Mouse (Mus musculus): ENCODE measurements around the gene Lamtor5. TPM values are rescaled to one million over a fixed set of nuclear protein-coding genes. Genes with fewer than 3 reads are reported as not detected.

The Lamtor5 gene
- polyA plus RNA-seq, 1 experiment from 2014 or later = 158 TPM

- ATAC-seq (replicated peaks; ENCODE audit: insufficient number of reproducible peaks, insufficient read depth, low FRiP score, low read depth) = no peak
- H3K36me3 ChIP-seq = no peaks in the 10 kb centered on the region
These were observed 31.8 kb upstream of the Lamtor5 start for GRCm38 (mm10) chr3:107246876-107247275.

GRCm38 (mm10) chr3:107249042-107249441, 29.6 kb upstream of the Lamtor5 start:
- H3K36me3 ChIP-seq = no peaks in the 10 kb centered on the region
- no peaks in the 10 kb centered on the region for H3K9me3 ChIP-seq (replicated peaks)
- H3K4me1 ChIP-seq (replicated peaks) = no peaks in the 10 kb centered on the region
- H3K27ac ChIP-seq = no peak overlapping the region
- peaks cover 5% of the 10 kb centered on the region; the same call in 1 of the 2 replicates for H3K27me3 ChIP-seq
- no peak for ATAC-seq (replicated peaks; ENCODE audit: insufficient number of reproducible peaks, insufficient read depth, low FRiP score, low read depth)
- no peak overlapping the region for H3K4me3 ChIP-seq
- no peak overlapping the region for H3K4me2 ChIP-seq
- H3K9ac ChIP-seq = no peak overlapping the region
- WGBS = 41% methylated on average over 3 of the region's 3 CpGs

More at GRCm38 (mm10) chr3:107246876-107247275, 31.8 kb upstream of the Lamtor5 start:
- H3K9me3 ChIP-seq (replicated peaks) = no peaks in the 10 kb centered on the region
- peaks cover 9% of the 10 kb centered on the region; the same call in 1 of the 2 replicates for H3K27me3 ChIP-seq
- 73% methylated on average over 6 of the region's 6 CpGs for WGBS
- no peaks in the 10 kb centered on the region for H3K4me1 ChIP-seq (replicated peaks)
- H3K4me2 ChIP-seq = no peak overlapping the region
- H3K27ac ChIP-seq = no peak overlapping the region
- H3K4me3 ChIP-seq = no peak overlapping the region
- no peak overlapping the region for H3K9ac ChIP-seq

DNA sequence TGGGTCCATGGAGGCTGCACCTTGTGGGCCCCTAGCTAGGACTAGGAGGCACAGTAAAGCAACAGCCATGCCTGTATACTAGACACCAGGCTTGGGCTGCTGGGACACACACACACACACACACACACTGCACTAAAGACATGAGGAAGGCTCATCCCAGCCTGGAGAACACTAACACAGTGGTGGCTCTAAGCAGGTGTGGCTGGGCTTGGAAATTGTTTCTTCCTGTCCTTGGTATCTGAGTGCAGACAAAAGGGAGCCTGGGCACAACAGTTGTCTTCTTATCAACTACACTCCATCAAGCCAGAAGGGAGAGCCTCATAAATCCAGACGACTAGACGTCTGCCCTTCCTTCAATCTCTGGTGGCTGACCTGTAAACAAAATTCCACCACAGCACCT, 28.3 kb upstream of the Lamtor5 start:
- H3K9me3 ChIP-seq (replicated peaks) = no peaks in the 10 kb centered on the region
- WGBS = 18% methylated on average over 2 of the region's 2 CpGs

DNA sequence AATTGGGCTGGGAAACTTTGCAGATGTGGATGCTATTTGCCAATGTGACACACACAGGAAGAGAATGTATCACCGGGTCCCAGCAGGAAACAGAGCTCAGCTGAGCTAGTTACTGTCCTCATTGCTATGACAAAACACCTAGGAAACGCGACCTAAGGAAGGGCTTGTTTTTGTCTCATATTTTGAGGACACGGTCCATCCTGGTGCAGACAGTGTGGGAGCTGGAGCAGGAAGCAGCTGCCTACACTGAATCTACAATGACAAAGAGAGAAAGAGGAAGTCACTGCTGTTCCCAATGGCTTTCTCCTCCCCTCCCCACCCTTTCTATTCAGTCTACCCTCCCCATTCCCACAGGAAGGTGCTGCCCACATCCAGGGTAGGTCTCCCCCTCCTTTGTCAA, 26.6 kb upstream of the Lamtor5 start:
- no peaks in the 10 kb centered on the region for H3K9me3 ChIP-seq (replicated peaks)
- no peaks in the 10 kb centered on the region for H3K4me1 ChIP-seq (replicated peaks)
- no peaks in the 10 kb centered on the region for H3K36me3 ChIP-seq
- H3K9ac ChIP-seq = no peak overlapping the region
- WGBS = 47% methylated on average over 4 of the region's 4 CpGs
- H3K4me2 ChIP-seq = no peak overlapping the region
- ATAC-seq (replicated peaks; ENCODE audit: insufficient number of reproducible peaks, insufficient read depth, low FRiP score, low read depth) = peak; percentile 65
- peak overlapping the region; percentile 31; the same call in 1 of the 2 replicates for H3K27ac ChIP-seq
- H3K27me3 ChIP-seq = no peaks in the 10 kb centered on the region
- no peak overlapping the region for H3K4me3 ChIP-seq

More for the DNA sequence above, 28.3 kb upstream of the Lamtor5 start:
- Histone ChIP-seq H3K27me3 (no peaks in the 10 kb centered on the region), H3K4me2 (no peak overlapping the region), H3K4me1 (replicated peaks) (no peaks in the 10 kb centered on the region), H3K4me3 (no peak overlapping the region), H3K36me3 (no peaks in the 10 kb centered on the region), H3K27ac (no peak overlapping the region), H3K9ac (no peak overlapping the region)
- no peak for ATAC-seq (replicated peaks; ENCODE audit: insufficient number of reproducible peaks, insufficient read depth, low FRiP score, low read depth)

DNA sequence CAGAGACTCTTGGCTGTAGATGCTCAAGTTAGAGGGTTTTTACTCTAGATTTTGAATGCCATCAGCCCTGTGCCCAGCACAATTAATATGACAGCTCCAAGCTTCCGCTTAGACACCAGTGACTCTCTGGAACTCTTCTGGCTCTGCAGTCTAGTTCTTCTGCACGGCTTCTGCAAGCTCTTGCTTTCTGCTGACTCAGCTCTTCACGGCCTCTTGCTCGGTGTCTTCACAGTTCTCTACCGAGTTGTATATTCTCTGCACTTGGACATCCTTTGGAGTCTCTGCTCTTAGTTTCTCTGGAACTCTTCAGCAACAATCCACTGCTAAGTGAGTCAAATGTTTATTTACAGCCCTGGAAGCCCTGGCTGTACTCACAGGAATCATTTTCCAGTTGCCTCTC, 24.7 kb upstream of the Lamtor5 start:
- Histone ChIP-seq H3K27me3 (no peaks in the 10 kb centered on the region), H3K9me3 (replicated peaks) (no peaks in the 10 kb centered on the region), H3K9ac (no peak overlapping the region), H3K36me3 (no peaks in the 10 kb centered on the region), H3K4me2 (no peak overlapping the region), H3K4me1 (replicated peaks) (no peaks in the 10 kb centered on the region), H3K27ac (no peak overlapping the region), H3K4me3 (no peak overlapping the region)
- ATAC-seq (replicated peaks; ENCODE audit: insufficient number of reproducible peaks, insufficient read depth, low FRiP score, low read depth) = no peak
- WGBS = 70% methylated on average over 5 of the region's 5 CpGs

- Histone ChIP-seq H3K4me1 (replicated peaks) (0 out of 2 replicates have a peak, but pooled peaks cover 4% of the 10 kb centered on the region), H3K4me2 (no peak overlapping the region), H3K9ac (no peak overlapping the region), H3K9me3 (replicated peaks) (no peaks in the 10 kb centered on the region), H3K27me3 (no peaks in the 10 kb centered on the region), H3K4me3 (no peak overlapping the region), H3K27ac (no peak overlapping the region), H3K36me3 (no peaks in the 10 kb centered on the region)
- 76% methylated on average over 3 of the region's 3 CpGs for WGBS
- ATAC-seq (replicated peaks; ENCODE audit: insufficient number of reproducible peaks, insufficient read depth, low FRiP score, low read depth) = no peak
These were observed 22.7 kb upstream of the Lamtor5 start for GRCm38 (mm10) chr3:107255992-107256391.

DNA sequence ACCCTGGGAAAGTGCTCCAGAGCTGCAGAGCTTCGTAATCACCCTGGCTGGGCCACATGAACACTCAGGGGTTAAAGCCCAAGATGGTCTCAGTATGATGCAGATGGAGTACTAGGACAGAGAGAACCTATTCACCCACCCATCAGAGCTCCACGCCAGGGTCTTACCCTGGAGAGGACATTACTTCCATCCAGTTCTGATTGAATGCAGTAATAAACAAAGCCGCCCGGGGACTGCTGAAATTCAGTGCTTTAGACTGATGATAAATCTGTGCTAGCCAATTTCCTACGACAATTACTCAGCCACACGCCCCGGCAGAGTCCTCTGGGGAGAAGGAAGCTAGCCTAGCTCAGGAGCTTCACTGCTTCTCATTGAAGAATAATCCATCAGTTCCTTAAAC, 21.9 kb upstream of the Lamtor5 start:
- Histone ChIP-seq H3K27me3 (no peaks in the 10 kb centered on the region), H3K9me3 (replicated peaks) (no peaks in the 10 kb centered on the region), H3K4me2 (no peak overlapping the region), H3K9ac (no peak overlapping the region), H3K4me3 (no peak overlapping the region), H3K4me1 (replicated peaks) (0 out of 2 replicates have a peak, but pooled peaks cover 6% of the 10 kb centered on the region), H3K27ac (no peak overlapping the region), H3K36me3 (no peaks in the 10 kb centered on the region)
- no peak for ATAC-seq (replicated peaks; ENCODE audit: insufficient number of reproducible peaks, insufficient read depth, low FRiP score, low read depth)
- 65% methylated on average over 7 of the region's 7 CpGs for WGBS

- H3K4me2 ChIP-seq = no peak overlapping the region
- no peak overlapping the region for H3K4me3 ChIP-seq
- no peak for ATAC-seq (replicated peaks; ENCODE audit: insufficient number of reproducible peaks, insufficient read depth, low FRiP score, low read depth)
- WGBS = 50% methylated on average over 5 of the region's 5 CpGs
- no peak overlapping the region for H3K9ac ChIP-seq
- no peaks in the 10 kb centered on the region for H3K36me3 ChIP-seq
- no peaks in the 10 kb centered on the region for H3K27me3 ChIP-seq
- H3K9me3 ChIP-seq (replicated peaks) = no peaks in the 10 kb centered on the region
- H3K4me1 ChIP-seq (replicated peaks) = 0 out of 2 replicates have a peak, but pooled peaks cover 6% of the 10 kb centered on the region
- H3K27ac ChIP-seq = no peak overlapping the region
These were observed 20.7 kb upstream of the Lamtor5 start for GRCm38 (mm10) chr3:107257924-107258323.

DNA sequence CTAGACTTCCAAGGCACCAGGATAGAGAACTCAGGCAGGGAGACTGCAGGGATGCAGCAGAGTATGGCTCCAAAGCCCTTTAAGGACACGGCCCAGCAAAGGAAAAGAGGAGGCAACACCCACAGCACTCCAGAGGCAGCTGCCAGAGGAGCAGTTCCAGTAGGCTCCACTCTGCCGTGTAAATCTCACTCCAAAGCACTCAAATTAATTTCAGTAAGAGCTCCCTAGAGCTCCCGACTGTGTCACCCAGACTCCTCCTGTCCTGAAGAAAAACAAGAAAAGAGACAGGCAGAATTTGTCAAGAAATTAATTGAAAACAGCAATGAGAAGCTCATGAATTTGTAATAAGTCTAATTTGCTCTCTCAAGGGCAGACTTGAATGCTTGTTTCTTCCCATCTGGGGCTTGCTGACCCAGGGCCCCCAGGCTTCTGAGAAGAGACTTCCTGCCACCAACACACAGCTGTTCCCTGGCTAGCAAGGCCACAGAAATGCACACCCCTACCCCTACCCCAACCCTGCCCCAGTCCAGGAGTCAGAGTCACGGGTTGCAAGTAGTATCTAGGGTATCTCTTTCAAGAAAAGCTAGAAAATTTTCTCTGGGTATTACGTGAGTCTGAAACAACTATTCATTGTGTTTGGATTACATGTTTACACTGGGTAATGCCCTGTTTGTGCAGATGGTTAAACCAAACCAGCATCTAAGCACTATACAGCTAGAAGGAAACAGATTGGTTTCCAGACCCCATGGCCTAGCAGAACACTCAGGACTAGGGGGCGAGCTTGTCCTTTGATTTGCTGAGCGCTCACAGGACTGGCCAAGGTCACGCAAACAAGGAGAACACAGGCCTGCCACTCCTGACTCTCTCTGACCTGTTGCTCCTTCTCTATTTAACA, 17.5 kb upstream of the Lamtor5 start:
- Histone ChIP-seq H3K9me3 (replicated peaks) (no peaks in the 10 kb centered on the region), H3K4me1 (replicated peaks) (0 out of 2 replicates have a peak, but pooled peaks cover 6% of the 10 kb centered on the region), H3K9ac (no peak overlapping the region), H3K4me2 (no peak overlapping the region), H3K36me3 (no peaks in the 10 kb centered on the region), H3K27me3 (no peaks in the 10 kb centered on the region), H3K27ac (no peak overlapping the region), H3K4me3 (no peak overlapping the region)
- no peak for ATAC-seq (replicated peaks; ENCODE audit: insufficient number of reproducible peaks, insufficient read depth, low FRiP score, low read depth)
- 55% methylated on average over 8 of the region's 8 CpGs for WGBS

DNA sequence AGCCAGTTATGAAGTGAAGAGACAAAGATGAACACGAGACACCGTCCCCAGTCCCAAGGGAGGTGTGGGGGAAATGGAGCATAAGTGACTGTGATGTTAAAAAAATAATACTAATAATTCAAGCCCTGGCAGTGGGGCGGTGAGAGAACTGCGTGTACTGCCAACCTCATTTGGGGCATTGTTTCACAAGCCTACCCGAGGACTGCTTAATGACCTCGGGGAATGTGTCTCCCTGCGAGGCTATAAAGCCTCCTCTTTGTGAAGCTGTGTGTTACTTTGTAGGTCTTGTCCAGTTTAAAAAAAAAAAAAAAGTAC, 16.9 kb upstream of the Lamtor5 start:
- H3K4me2 ChIP-seq = no peak overlapping the region
- no peak overlapping the region for H3K27ac ChIP-seq
- 0 out of 2 replicates have a peak, but pooled peaks cover 6% of the 10 kb centered on the region for H3K4me1 ChIP-seq (replicated peaks)
- WGBS = 61% methylated on average over 7 of the region's 7 CpGs
- no peaks in the 10 kb centered on the region for H3K36me3 ChIP-seq
- no peak overlapping the region for H3K9ac ChIP-seq
- ATAC-seq (replicated peaks; ENCODE audit: insufficient number of reproducible peaks, insufficient read depth, low FRiP score, low read depth) = no peak
- H3K4me3 ChIP-seq = no peak overlapping the region
- H3K27me3 ChIP-seq = no peaks in the 10 kb centered on the region
- H3K9me3 ChIP-seq (replicated peaks) = no peaks in the 10 kb centered on the region

GRCm38 (mm10) chr3:107266814-107267345, 11.8 kb upstream of the Lamtor5 start:
- Histone ChIP-seq H3K4me2 (no peak overlapping the region), H3K36me3 (no peaks in the 10 kb centered on the region), H3K9me3 (replicated peaks) (no peaks in the 10 kb centered on the region), H3K27me3 (no peaks in the 10 kb centered on the region), H3K4me1 (replicated peaks) (no peaks in the 10 kb centered on the region), H3K9ac (no peak overlapping the region), H3K4me3 (no peak overlapping the region), H3K27ac (no peak overlapping the region)
- no peak for ATAC-seq (replicated peaks; ENCODE audit: insufficient number of reproducible peaks, insufficient read depth, low FRiP score, low read depth)
- 69% methylated on average over 2 of the region's 2 CpGs for WGBS

All from heart, embryonic 15.5 days (tissue).